Mouse (Mus musculus): ENCODE results near the gene Cenpn.
A peak's percentile ranks its signal among the peaks of the same experiment; 100 is the strongest.

DNA sequence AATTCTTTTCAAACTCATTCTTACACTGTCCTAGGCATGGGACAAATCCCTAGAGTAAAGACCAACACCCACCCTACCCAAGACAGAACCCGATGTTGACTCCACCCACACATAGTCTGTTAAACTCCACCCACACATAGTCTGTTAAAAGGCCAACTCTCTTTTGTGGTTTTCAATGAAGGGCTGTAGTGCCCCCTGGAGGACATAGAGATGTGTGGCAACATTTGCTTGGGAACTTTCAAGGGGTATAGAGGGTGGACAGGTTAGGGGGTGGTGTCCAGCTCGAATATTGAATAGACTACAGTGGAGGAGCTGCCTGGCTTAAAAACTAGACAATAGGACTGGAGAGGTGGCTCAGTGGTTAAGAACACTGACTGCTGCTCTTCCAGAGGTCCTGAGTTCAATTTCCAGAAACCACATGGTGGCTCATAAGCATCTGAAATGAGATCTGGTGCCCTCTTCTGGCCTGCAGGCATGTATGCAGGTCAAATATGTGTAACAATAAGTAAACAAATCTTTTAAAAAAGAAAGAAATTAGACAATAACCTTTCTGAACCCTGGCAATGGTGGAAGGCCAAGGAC, 48.7 kb upstream of the Cenpn start:
- peak; percentile 38; the same call in 1 of the 2 replicates for TF ChIP-seq CTCF (IDR thresholded peaks at IDR 0.05; ENCODE audit: borderline replicate concordance, insufficient read depth, low read depth, low read length)
- TF ChIP-seq POLR2A (IDR thresholded peaks at IDR 0.05; ENCODE audit: borderline replicate concordance, insufficient read depth, low read length) = no peak

Data from cerebellum, adult 2 months (tissue).